Mouse (Mus musculus): ENCODE results near the gene Psg22.

DNA sequence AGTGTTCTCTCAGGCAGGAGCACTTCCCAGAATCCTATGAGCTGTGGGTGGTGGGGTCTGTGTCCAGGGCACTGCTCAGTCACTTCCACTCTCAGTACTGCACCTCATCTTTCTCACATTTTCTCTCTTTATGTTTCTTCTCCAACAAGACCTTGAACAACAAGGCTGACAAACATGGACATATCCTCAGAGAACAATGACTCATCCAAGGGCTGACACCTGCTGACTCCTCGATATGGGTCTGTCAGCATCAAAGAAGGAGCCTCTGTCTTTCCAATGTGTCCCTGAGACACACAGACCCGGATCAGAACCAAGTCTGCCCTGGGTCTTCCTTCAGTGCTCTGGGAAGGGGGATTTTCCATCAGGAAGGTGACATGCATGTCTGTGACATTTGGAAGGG, 31.8 kb upstream of the Psg22 start, which contains the start of gene Psg20:
- TF ChIP-seq POLR2A (IDR thresholded peaks at IDR 0.05; ENCODE audit: low read depth, low read length) (no peak), CTCF (IDR thresholded peaks at IDR 0.05; ENCODE audit: extremely low read depth, insufficient read depth, insufficient read length, insufficient replicate concordance) (no peak)

Measured in spleen, adult 2 months (tissue).